Mouse (Mus musculus) frontal cortex, postnatal 10 days (tissue): ENCODE measurements at regions not wholly inside any gene's neighbourhood (a gene's known extent, or its start where the extent isn't known, plus 50 kb on each side); places are given as distances from the start of the nearest gene placed in this dataset.
A peak's percentile ranks its signal among the peaks of the same experiment; 100 is the strongest.

Experiments
- DNase-seq, 2 experiments: peaks; one replicate each; pipeline ENCODE4 v3.0.0; 2022; ENCODE audit warnings: low spot score in 2 of 2, mixed read lengths in 1 of 2

GRCm38 (mm10) chr6:105143870-105144269, 533.6 kb upstream of the Cntn4 start:
- peak in 1 of 2 experiments; percentile 5 for DNase-seq
